In the genomic region with DNA sequence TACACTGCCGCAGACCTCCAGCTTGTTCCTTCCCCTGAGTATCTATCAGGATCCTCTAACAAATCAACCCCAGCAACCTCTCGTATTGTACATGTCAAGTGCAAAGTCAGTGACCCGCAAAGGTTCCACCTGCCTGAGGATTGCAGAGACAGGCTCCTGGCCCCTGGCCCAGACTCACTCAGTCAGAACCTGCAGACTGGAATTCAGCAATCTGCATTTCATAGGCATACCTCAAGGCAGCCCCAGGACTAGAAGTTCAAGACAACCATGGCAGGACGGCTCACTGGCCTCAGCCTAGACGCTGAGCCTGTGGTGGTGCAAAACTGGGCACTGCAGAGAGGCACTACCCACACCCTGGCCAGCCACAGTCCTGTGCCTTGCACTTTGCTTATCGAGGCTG, we compare ENCODE assay signal across 23 mouse cellular contexts.
A peak's percentile ranks its signal among the peaks of the same experiment; 100 is the strongest.
DNase-seq lines count a peak whose midpoint lies in the region; ATAC-seq lines count a peak whose summit lies in the region.
"Had no signal": no experiment of that assay in that cellular context is flagged by ENCODE, and none has a peak within 500 bp of the region (broad histone marks: within the 10 kb centered on the region; RNA-seq: fewer than 3 reads in every experiment).

No protein-coding gene starts in this region.

- H3K4me2 ChIP-seq in heart, embryonic 12.5 days, result no peak overlapping the region
- H3K4me2 ChIP-seq in forebrain, embryonic 16.5 days (ENCODE audit: low read length), result no peak overlapping the region
- H3K4me2 ChIP-seq: forebrain, embryonic 15.5 days; limb, embryonic 12.5 days; lung, embryonic 15.5 days; midbrain, embryonic 11.5 days had no signal

- intact Hi-C loops in heart, postnatal 10 days (cut with DNase I), result no loop called here

- no peaks in the 10 kb centered on the region for H3K27me3 ChIP-seq in heart, embryonic 12.5 days (replicated peaks)
- H3K27me3 ChIP-seq in embryonic facial prominence, embryonic 10.5 days (replicated peaks; ENCODE audit: low read depth, poor library complexity, severe bottlenecking), result peaks cover 34% of the 10 kb centered on the region
- H3K27me3 ChIP-seq in forebrain, embryonic 16.5 days (replicated peaks; ENCODE audit: control insufficient read depth, insufficient read depth, low read length), result no peaks in the 10 kb centered on the region; the same call in 1 of the 2 replicates
- H3K27me3 ChIP-seq: CH12.LX; forebrain, embryonic 15.5 days; lung, embryonic 15.5 days had no signal

- DNase-seq in heart, postnatal 10 days, result no peak
- no peak for DNase-seq in embryonic facial prominence, embryonic 10.5 days (ENCODE audit: low spot score)
- peak; percentile 97 for DNase-seq in kidney, adult 9 months
- DNase-seq in kidney, postnatal 25 days, result peak; percentile 93 to 96
- no peak for DNase-seq in thymus, postnatal 25 days
- no peak for DNase-seq in right cerebral cortex, adult 18-20 months
- DNase-seq: adrenal gland, adult 8-10 months; cerebellum, adult 11-12 months; heart, postnatal 36 days; layer of hippocampus, adult 9-11 months had no signal

- no peaks in the 10 kb centered on the region for H3K36me3 ChIP-seq in heart, embryonic 12.5 days
- H3K36me3 ChIP-seq in embryonic facial prominence, embryonic 10.5 days (replicated peaks), result no peaks in the 10 kb centered on the region
- no peaks in the 10 kb centered on the region for H3K36me3 ChIP-seq in forebrain, embryonic 16.5 days (ENCODE audit: control insufficient read depth, insufficient read depth)
- H3K36me3 ChIP-seq: forebrain, embryonic 15.5 days; limb, embryonic 12.5 days; lung, embryonic 15.5 days had no signal

- H3K27ac ChIP-seq in heart, embryonic 12.5 days (ENCODE audit: poor library complexity, severe bottlenecking), result no peak overlapping the region; the same call in 1 of the 2 replicates
- H3K27ac ChIP-seq in embryonic facial prominence, embryonic 10.5 days (replicated peaks), result peak overlapping the region; percentile 30; the same call in 1 of the 2 replicates
- H3K27ac ChIP-seq in forebrain, embryonic 16.5 days (ENCODE audit: low read length), result no peak overlapping the region
- H3K27ac ChIP-seq: forebrain, embryonic 15.5 days; limb, embryonic 12.5 days; liver, embryonic 14.5 days; lung, embryonic 15.5 days; macrophage; stomach, postnatal 0 days had no signal

- no peak overlapping the region for H3K4me3 ChIP-seq in heart, embryonic 12.5 days
- no peak overlapping the region for H3K4me3 ChIP-seq in embryonic facial prominence, embryonic 10.5 days
- no peak overlapping the region for H3K4me3 ChIP-seq in forebrain, embryonic 16.5 days (replicated peaks; ENCODE audit: low read length)
- H3K4me3 ChIP-seq: erythroblast, embryonic 14.5 days; forebrain, embryonic 15.5 days; limb, embryonic 12.5 days; lung, embryonic 15.5 days had no signal

- 72% methylated on average over 6 of the region's 6 CpGs for WGBS in heart, embryonic 12.5 days
- WGBS in embryonic facial prominence, embryonic 10.5 days, result 87% methylated on average over 6 of the region's 6 CpGs
- 73% methylated on average over 6 of the region's 6 CpGs for WGBS in forebrain, embryonic 16.5 days

- peaks cover 32% of the 10 kb centered on the region for H3K4me1 ChIP-seq in heart, embryonic 12.5 days (replicated peaks)
- peaks cover 77% of the 10 kb centered on the region for H3K4me1 ChIP-seq in embryonic facial prominence, embryonic 10.5 days
- H3K4me1 ChIP-seq in forebrain, embryonic 16.5 days (replicated peaks; ENCODE audit: control insufficient read depth, insufficient read depth, low read length), result peaks cover 15% of the 10 kb centered on the region

- ATAC-seq in heart, embryonic 12.5 days (ENCODE audit: insufficient number of reproducible peaks, low FRiP score), result 0 out of 2 replicates have a peak, but pooled peaks have one; percentile 18
- no peak for ATAC-seq in forebrain, embryonic 16.5 days
- ATAC-seq: forebrain, embryonic 15.5 days; hindbrain, embryonic 16.5 days; intestine, embryonic 16.5 days had no signal

- H3K9me3 ChIP-seq in heart, embryonic 12.5 days (replicated peaks), result no peaks in the 10 kb centered on the region
- H3K9me3 ChIP-seq in embryonic facial prominence, embryonic 10.5 days, result no peaks in the 10 kb centered on the region
- H3K9me3 ChIP-seq in forebrain, embryonic 16.5 days (ENCODE audit: control insufficient read depth, low read length), result no peaks in the 10 kb centered on the region
- H3K9me3 ChIP-seq: forebrain, embryonic 15.5 days; limb, embryonic 12.5 days; lung, embryonic 15.5 days had no signal

- no peak overlapping the region for H3K9ac ChIP-seq in heart, embryonic 12.5 days
- H3K9ac ChIP-seq in forebrain, embryonic 16.5 days (replicated peaks; ENCODE audit: low read depth, low read length), result no peak overlapping the region
- H3K9ac ChIP-seq: forebrain, embryonic 15.5 days; limb, embryonic 12.5 days; liver, embryonic 14.5 days; lung, embryonic 15.5 days had no signal

Comparison
In these comparisons a context has a peak if more than half of its experiments do, and no peak if none do; other contexts are left out.
1. DNase-seq: peak in kidney, adult 9 months (single experiment) and kidney, postnatal 25 days (2 of 2); none in heart, postnatal 10 days (0 of 2), embryonic facial prominence, embryonic 10.5 days (single experiment), thymus, postnatal 25 days (single experiment) and right cerebral cortex, adult 18-20 months (single experiment).